Mouse (Mus musculus) lung, adult 2 months (tissue): ENCODE measurements around the gene Tmem240.

Experiments
- CTCF ChIP-seq: fragments of 200-500 bp; IDR thresholded peaks from 2 replicates; pipeline ENCODE4 v1.5.1; 2011; ENCODE audit warnings: mild to moderate bottlenecking, low read length, control low read depth; ENCODE audit not compliant: insufficient read depth
- POLR2A ChIP-seq: fragments of 200-500 bp; IDR thresholded peaks from 2 replicates; pipeline ENCODE4 v1.6.1; 2011; ENCODE audit warnings: low read depth, mild to moderate bottlenecking, control low read depth, low read length, borderline replicate concordance; ENCODE audit errors: extremely low read depth

DNA sequence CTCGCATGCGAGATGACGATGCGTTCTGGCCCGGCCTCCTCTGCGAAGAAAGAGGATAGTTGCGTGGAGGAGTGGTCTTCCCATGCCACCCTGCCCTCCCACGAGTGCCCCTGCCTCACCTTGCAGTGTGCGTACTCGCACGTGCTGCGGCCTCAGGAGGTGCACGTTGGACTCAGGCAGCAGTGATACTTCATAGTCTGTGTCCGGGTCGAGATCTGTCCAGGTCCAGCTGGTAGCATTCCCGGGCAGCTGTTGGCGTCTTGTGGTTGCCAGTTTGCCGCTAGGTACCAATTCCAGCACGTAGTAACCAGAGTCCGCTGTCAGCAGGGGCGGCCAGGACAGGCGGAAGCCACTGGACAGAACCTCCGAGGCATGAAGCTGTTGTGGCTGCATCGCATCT, 36.0 kb downstream of the Tmem240 start:
- TF ChIP-seq POLR2A: no peak
- TF ChIP-seq CTCF: no peak
